Mouse (Mus musculus) frontal cortex, postnatal 14 days (tissue): Measurements from ENCODE around the gene Scpep1.

Experiments used
- DNase-seq, 2 experiments: peaks; one replicate each; pipeline ENCODE4 v3.0.0; 2022; ENCODE audit warnings: low spot score in 2 of 2

Gene Scpep1

GRCm38 (mm10) chr11:88973776-88974701 is 18.8 kb upstream of the Scpep1 start:
- DNase-seq: peak; percentile 90 to 93

GRCm38 (mm10) chr11:88970202-88970732 is 15.0 kb upstream of the Scpep1 start, which contains the start of gene Coil:
TSS of gene Coil (plus strand) at chr11:88970252.
- no peak for DNase-seq

- no peak for DNase-seq
Measured at GRCm38 (mm10) chr11:88966881-88967361, 11.7 kb upstream of the Scpep1 start, which contains the start of gene Elobl. TSS of gene Elobl (minus strand) at chr11:88966931.

GRCm38 (mm10) chr11:88958851-88959250 is 3.6 kb upstream of the Scpep1 start:
- DNase-seq: no peak

GRCm38 (mm10) chr11:88954803-88955202 is 462 bp downstream of the Scpep1 start:
- no peak for DNase-seq

- DNase-seq: no peak
Measured at GRCm38 (mm10) chr11:88953582-88953981, 1.7 kb downstream of the Scpep1 start.

GRCm38 (mm10) chr11:88952117-88952516 is 3.1 kb downstream of the Scpep1 start:
- DNase-seq: no peak

- no peak for DNase-seq
Measured at GRCm38 (mm10) chr11:88951576-88951975, 3.7 kb downstream of the Scpep1 start.

- no peak for DNase-seq
Measured at GRCm38 (mm10) chr11:88950640-88951250, 4.5 kb downstream of the Scpep1 start.

GRCm38 (mm10) chr11:88949802-88950639 is 5.2 kb downstream of the Scpep1 start:
- no peak for DNase-seq

GRCm38 (mm10) chr11:88948896-88949295 is 6.4 kb downstream of the Scpep1 start:
- no peak for DNase-seq

GRCm38 (mm10) chr11:88945971-88946585 is 9.2 kb downstream of the Scpep1 start:
- DNase-seq: no peak

- DNase-seq: no peak
Measured at GRCm38 (mm10) chr11:88941489-88941888, 13.8 kb downstream of the Scpep1 start.

- DNase-seq: no peak
Measured at GRCm38 (mm10) chr11:88939634-88940033, 15.6 kb downstream of the Scpep1 start.

- DNase-seq: no peak
Measured at GRCm38 (mm10) chr11:88938770-88939169, 16.5 kb downstream of the Scpep1 start.

- no peak for DNase-seq
Measured at GRCm38 (mm10) chr11:88937886-88938285, 17.4 kb downstream of the Scpep1 start.

GRCm38 (mm10) chr11:88934089-88935000 is 20.9 kb downstream of the Scpep1 start:
- peak; percentile 16 to 27 for DNase-seq

- DNase-seq: no peak
Measured at GRCm38 (mm10) chr11:88933030-88933429, 22.2 kb downstream of the Scpep1 start.

GRCm38 (mm10) chr11:88931692-88932530 is 23.4 kb downstream of the Scpep1 start:
- no peak for DNase-seq
